Mouse (Mus musculus): ENCODE measurements at regions not wholly inside any gene's neighbourhood (a gene's known extent, or its start where the extent isn't known, plus 50 kb on each side); places are given as distances from the start of the nearest gene placed in this dataset.

DNA sequence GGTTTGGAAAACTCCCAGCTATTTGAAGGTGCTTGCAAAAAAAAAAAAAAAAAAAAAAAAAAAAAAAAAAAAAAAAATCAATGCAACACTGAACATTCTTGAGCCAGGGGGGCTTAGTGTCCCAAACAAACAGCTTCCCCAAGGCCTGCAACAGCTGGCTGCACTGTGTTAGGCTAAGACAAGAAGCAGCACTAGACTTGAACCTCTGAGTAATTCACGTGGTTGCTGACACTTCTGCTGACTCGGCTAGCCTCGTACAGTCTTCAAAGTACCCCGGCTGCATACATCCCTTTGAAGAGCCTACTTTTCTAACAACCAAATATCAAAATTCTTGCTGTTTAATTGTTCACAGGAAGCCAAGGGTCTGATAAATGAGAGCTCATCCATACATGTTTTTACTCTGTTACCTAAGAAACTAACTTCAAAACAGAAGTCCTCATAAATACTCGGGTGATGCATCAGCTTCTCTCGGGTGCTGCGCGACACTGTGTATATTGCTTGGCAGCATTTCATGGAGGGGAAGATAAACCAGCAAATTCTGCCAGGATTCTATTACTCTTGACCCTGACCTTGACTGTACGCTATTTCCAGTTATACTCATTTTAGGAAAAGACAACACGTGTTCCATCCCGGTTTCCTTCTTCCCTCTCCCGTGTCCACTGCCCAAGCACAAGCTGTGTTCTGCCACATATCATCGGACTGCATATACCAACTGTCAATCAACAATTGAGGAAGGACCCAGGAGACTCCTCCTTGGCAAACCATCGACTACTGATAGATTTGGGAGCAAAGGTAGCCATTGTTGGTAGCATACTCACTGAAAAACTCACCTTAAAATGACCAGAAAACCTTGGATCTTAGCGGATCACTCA, 352.8 kb upstream of the Nt5c1b start:
- TF ChIP-seq POLR2A (IDR thresholded peaks at IDR 0.05; ENCODE audit: low read depth, low read length), result no peak
- TF ChIP-seq CTCF (IDR thresholded peaks at IDR 0.05; ENCODE audit: borderline replicate concordance, insufficient read depth, low read length), result no peak

Data from embryonic fibroblast, embryonic 13.5 days (primary cell).